Mouse (Mus musculus): ENCODE results near the gene Carns1.

Gene Carns1

GRCm38 (mm10) chr19:4114551-4114950, 60.7 kb downstream of the Carns1 start:
- DNase-seq (ENCODE audit: inconsistent age in 2 of 2, low spot score in 1 of 2) = no peak

Data from adrenal gland, adult (tissue).